Mouse (Mus musculus): ENCODE results near the gene Eif4e1b. TPM values are rescaled to one million over a fixed set of nuclear protein-coding genes. Genes with fewer than 3 reads are reported as not detected.
A peak's percentile ranks its signal among the peaks of the same experiment; 100 is the strongest.

Eif4e1b gene
- polyA plus RNA-seq, 1 experiment from 2014 or later, result not detected

GRCm38 (mm10) chr13:54753733-54754132 is 30.1 kb upstream of the Eif4e1b start:
- no peak overlapping the region for H3K27ac ChIP-seq
- H3K4me1 ChIP-seq, result peaks cover 27% of the 10 kb centered on the region
- H3K27me3 ChIP-seq, result peaks cover 68% of the 10 kb centered on the region
- H3K4me3 ChIP-seq (replicated peaks), result no peak overlapping the region
- H3K4me2 ChIP-seq, result no peak overlapping the region
- H3K9me3 ChIP-seq (replicated peaks), result no peaks in the 10 kb centered on the region
- no peaks in the 10 kb centered on the region for H3K36me3 ChIP-seq
- WGBS, result 66% methylated on average over 6 of the region's 6 CpGs
- H3K9ac ChIP-seq, result no peak overlapping the region
- no peak for ATAC-seq (replicated peaks; ENCODE audit: low FRiP score)

GRCm38 (mm10) chr13:54754169-54755080 is 29.4 kb upstream of the Eif4e1b start:
- H3K4me3 ChIP-seq (replicated peaks), result no peak overlapping the region
- ATAC-seq (replicated peaks; ENCODE audit: low FRiP score), result no peak
- H3K4me2 ChIP-seq, result no peak overlapping the region
- H3K27ac ChIP-seq, result no peak overlapping the region
- no peak overlapping the region for H3K9ac ChIP-seq
- H3K9me3 ChIP-seq (replicated peaks), result no peaks in the 10 kb centered on the region
- WGBS, result 41% methylated on average over 12 of the region's 12 CpGs
- no peaks in the 10 kb centered on the region for H3K36me3 ChIP-seq
- peaks cover 69% of the 10 kb centered on the region for H3K27me3 ChIP-seq
- peaks cover 27% of the 10 kb centered on the region for H3K4me1 ChIP-seq

GRCm38 (mm10) chr13:54755201-54755830 is 28.5 kb upstream of the Eif4e1b start:
- H3K9me3 ChIP-seq (replicated peaks), result no peaks in the 10 kb centered on the region
- H3K4me3 ChIP-seq (replicated peaks), result no peak overlapping the region
- H3K4me2 ChIP-seq, result no peak overlapping the region
- no peaks in the 10 kb centered on the region for H3K36me3 ChIP-seq
- no peak for ATAC-seq (replicated peaks; ENCODE audit: low FRiP score)
- H3K9ac ChIP-seq, result no peak overlapping the region
- no peak overlapping the region for H3K27ac ChIP-seq
- WGBS, result 26% methylated on average over 9 of the region's 9 CpGs
- peaks cover 70% of the 10 kb centered on the region for H3K27me3 ChIP-seq
- peaks cover 23% of the 10 kb centered on the region for H3K4me1 ChIP-seq

DNA sequence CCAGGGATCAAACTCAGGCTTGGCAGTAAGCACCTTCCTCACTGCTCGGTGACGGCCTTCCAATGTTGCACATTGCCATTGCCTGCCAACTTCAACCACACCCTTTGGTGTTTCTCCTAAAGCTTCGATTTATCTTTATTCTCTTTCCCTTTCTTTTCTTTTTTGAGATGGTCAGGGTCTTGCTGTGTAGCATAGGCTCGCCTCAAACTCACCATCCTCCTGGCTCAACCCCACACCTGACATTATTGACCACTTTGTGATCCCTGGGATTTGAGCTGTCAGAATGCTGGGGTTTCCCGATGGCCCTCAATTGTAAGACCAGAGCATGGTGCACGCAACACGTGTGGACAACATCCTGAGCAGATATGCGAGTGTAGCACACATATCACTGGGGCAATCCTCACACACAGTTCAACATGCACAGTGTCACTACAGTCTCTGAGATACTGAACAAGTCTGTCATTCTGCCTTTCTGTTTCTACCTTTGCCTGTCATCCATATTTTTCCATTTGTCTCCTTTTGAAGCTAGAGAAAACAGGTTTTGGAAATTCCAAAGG is 27.6 kb upstream of the Eif4e1b start:
- peaks cover 75% of the 10 kb centered on the region for H3K27me3 ChIP-seq

DNA sequence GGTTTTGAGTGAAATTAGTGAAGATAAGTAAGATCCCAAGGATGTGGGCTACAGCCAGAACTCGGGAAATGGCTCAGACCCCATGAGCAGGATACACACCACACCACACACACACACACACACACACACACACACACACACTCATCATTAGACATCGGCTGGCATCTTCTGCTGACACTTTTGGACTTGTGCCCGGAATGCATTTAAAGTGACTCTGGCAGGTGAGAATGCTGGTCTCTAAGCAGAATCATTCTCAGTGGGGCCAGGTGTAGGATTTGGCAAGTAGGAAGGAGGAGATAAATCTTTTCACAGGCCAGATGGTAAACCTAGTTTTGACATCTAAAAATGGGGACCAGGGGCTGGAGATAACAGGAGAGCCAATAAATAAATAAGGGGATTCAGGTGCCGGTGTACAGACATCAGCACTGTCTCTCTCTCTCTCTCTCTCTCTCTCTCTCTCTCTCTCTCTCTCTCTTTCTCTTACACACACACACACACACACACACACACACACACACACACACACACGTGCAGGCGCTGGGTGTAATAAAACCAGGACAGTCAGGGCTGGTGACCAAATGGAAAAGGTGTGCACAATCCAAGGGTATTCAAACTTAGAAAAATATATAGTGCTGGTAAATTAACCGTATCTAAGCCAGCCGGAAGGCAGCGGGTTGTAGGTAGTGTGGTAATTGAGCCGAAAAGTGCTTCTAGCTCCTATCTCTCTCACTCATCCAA is 26.5 kb upstream of the Eif4e1b start:
- Histone ChIP-seq H3K9ac (no peak overlapping the region), H3K4me3 (replicated peaks) (peak overlapping the region; percentile 41), H3K4me1 (peaks cover 23% of the 10 kb centered on the region), H3K36me3 (no peaks in the 10 kb centered on the region), H3K4me2 (peak overlapping the region; percentile 78), H3K27ac (no peak overlapping the region), H3K9me3 (replicated peaks) (no peaks in the 10 kb centered on the region), H3K27me3 (peaks cover 74% of the 10 kb centered on the region)
- ATAC-seq (replicated peaks; ENCODE audit: low FRiP score), result no peak
- WGBS, result 49% methylated on average over 10 of the region's 10 CpGs

More for the DNA sequence above, 27.6 kb upstream of the Eif4e1b start:
- no peak for ATAC-seq (replicated peaks; ENCODE audit: low FRiP score)
- no peak overlapping the region for H3K27ac ChIP-seq
- peaks cover 23% of the 10 kb centered on the region for H3K4me1 ChIP-seq
- H3K9me3 ChIP-seq (replicated peaks), result no peaks in the 10 kb centered on the region
- H3K4me3 ChIP-seq (replicated peaks), result no peak overlapping the region
- H3K9ac ChIP-seq, result no peak overlapping the region
- no peaks in the 10 kb centered on the region for H3K36me3 ChIP-seq
- H3K4me2 ChIP-seq, result no peak overlapping the region
- WGBS, result 88% methylated on average over 8 of the region's 8 CpGs

GRCm38 (mm10) chr13:54758045-54758755 is 25.6 kb upstream of the Eif4e1b start:
- peak overlapping the region; percentile 34; the same call in 1 of the 2 replicates for H3K27ac ChIP-seq

DNA sequence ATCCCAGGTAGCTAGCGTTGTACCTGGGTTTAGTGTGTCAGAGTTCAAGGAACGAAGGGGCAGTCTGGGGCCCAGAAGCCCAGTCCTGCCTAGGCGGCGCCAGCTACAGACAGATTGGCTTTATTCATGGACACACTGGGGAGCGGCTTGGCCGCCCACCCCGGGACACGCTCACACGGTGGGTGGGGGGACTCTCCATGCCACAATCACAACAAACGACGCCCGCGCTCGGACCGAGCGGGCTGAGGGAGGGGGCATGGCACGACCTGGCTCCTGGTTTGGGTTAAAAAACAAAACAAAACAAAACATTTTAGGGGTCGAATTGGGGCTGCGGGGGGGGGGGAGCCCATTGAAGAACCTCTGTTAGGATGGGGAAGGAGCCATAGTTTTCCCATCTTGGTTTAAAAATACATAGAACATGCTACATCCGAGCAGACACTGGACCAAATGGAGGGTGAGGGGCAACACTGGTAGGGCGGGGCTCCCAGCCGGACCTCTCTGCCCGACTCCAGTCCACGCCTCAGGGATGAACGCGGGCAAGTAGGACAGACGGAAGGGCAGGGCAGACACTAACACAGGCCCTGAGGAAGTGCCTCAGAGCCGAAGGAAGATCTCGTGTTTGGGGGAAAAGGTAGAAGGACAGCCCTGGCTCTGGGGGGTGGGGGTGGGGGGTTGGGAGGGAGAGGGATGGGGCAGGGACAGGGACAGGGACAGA is 24.9 kb upstream of the Eif4e1b start:
- Histone ChIP-seq H3K36me3 (no peaks in the 10 kb centered on the region), H3K9ac (no peak overlapping the region), H3K27me3 (peaks cover 78% of the 10 kb centered on the region), H3K27ac (no peak overlapping the region), H3K9me3 (replicated peaks) (no peaks in the 10 kb centered on the region), H3K4me3 (replicated peaks) (peak overlapping the region; percentile 41), H3K4me2 (peak overlapping the region; percentile 78), H3K4me1 (peaks cover 23% of the 10 kb centered on the region)
- peak; percentile 3; the same call in 1 of the 2 replicates for ATAC-seq (replicated peaks; ENCODE audit: low FRiP score)
- under 1% methylated on average over 29 of the region's 29 CpGs for whole genome bisulfite sequencing

More at GRCm38 (mm10) chr13:54758045-54758755, 25.6 kb upstream of the Eif4e1b start:
- Histone ChIP-seq H3K36me3 (no peaks in the 10 kb centered on the region), H3K9ac (no peak overlapping the region), H3K4me1 (peaks cover 23% of the 10 kb centered on the region), H3K4me2 (peak overlapping the region; percentile 78), H3K9me3 (replicated peaks) (no peaks in the 10 kb centered on the region), H3K27me3 (peaks cover 78% of the 10 kb centered on the region), H3K4me3 (replicated peaks) (peak overlapping the region; percentile 41)
- WGBS, result under 1% methylated on average over 43 of the region's 43 CpGs
- ATAC-seq (replicated peaks; ENCODE audit: low FRiP score), result peak; percentile 87

DNA sequence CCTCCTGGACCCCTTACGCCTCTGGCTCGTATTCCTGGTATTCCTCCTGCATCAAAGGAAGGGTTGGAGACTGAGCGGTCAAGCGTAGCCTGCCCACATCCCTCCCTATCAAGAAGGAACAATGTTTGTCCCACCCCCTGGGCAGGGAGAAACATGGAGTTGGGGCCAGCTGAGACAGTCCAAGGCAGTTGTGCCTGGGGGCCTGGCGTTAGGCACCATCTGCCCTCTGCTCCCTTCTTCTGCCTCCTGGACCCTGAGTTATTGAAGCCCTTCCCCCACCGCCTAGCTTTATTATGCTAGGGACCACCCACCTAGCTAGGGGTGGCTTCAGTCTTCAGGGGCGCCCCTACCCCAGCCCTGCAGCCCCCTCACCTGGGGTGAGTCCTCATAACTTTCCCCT is 24.3 kb upstream of the Eif4e1b start:
- H3K27me3 ChIP-seq, result peaks cover 78% of the 10 kb centered on the region
- 15% methylated on average over 7 of the region's 7 CpGs for WGBS

DNA sequence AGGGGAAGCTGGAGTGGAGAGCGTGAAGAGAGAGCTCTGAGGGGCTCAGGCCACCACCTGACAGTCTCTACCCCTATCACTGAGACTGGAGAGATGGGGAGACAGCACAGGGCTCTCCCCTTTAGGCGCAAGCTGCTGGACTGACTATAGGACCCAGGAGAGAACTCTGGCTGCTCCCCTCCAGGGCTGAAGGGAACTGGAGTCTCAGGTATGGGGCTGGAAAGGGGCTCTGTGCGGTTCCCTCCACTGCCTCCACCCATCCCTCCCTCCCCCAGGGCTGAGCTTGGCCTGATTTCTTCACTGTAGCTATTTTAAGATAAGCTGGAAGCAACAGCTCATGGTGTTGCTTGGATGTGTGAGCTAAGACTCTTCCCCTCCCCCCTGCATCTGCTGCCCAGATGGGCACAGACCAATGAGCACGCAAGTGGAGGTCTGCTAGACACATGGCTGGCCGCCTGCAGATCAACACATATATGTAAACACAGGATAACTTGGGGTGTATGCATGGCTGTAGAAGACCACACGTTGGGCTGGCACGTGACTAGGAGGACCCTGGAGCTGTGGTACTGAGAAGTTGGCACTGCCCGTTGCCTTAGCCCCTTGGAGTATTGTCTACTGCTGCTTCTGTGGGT is 23.5 kb upstream of the Eif4e1b start:
- Histone ChIP-seq H3K9ac (no peak overlapping the region), H3K27me3 (peaks cover 79% of the 10 kb centered on the region)

More for the DNA sequence above, 24.3 kb upstream of the Eif4e1b start:
- ATAC-seq (replicated peaks; ENCODE audit: low FRiP score), result 0 out of 2 replicates have a peak, but pooled peaks have one; percentile 27
- H3K9ac ChIP-seq, result no peak overlapping the region
- H3K4me1 ChIP-seq, result peaks cover 23% of the 10 kb centered on the region
- no peak overlapping the region for H3K4me3 ChIP-seq (replicated peaks)
- H3K4me2 ChIP-seq, result no peak overlapping the region
- H3K27ac ChIP-seq, result no peak overlapping the region
- H3K36me3 ChIP-seq, result no peaks in the 10 kb centered on the region
- no peaks in the 10 kb centered on the region for H3K9me3 ChIP-seq (replicated peaks)

GRCm38 (mm10) chr13:54760906-54761305 is 22.9 kb upstream of the Eif4e1b start:
- no peaks in the 10 kb centered on the region for H3K36me3 ChIP-seq
- no peak overlapping the region for H3K4me3 ChIP-seq (replicated peaks)
- H3K4me1 ChIP-seq, result peaks cover 28% of the 10 kb centered on the region
- no peaks in the 10 kb centered on the region for H3K9me3 ChIP-seq (replicated peaks)
- no peak overlapping the region for H3K4me2 ChIP-seq
- 84% methylated on average over 7 of the region's 7 CpGs for WGBS
- H3K27ac ChIP-seq, result no peak overlapping the region
- no peak for ATAC-seq (replicated peaks; ENCODE audit: low FRiP score)
- H3K27me3 ChIP-seq, result peaks cover 79% of the 10 kb centered on the region
- no peak overlapping the region for H3K9ac ChIP-seq

More for the DNA sequence above, 23.5 kb upstream of the Eif4e1b start:
- 71% methylated on average over 8 of the region's 8 CpGs for WGBS
- H3K4me2 ChIP-seq, result no peak overlapping the region
- H3K4me3 ChIP-seq (replicated peaks), result no peak overlapping the region
- H3K4me1 ChIP-seq, result peaks cover 23% of the 10 kb centered on the region
- H3K27ac ChIP-seq, result no peak overlapping the region
- H3K9me3 ChIP-seq (replicated peaks), result no peaks in the 10 kb centered on the region
- H3K36me3 ChIP-seq, result no peaks in the 10 kb centered on the region
- no peak for ATAC-seq (replicated peaks; ENCODE audit: low FRiP score)

Data from kidney, embryonic 15.5 days (tissue).